Mouse (Mus musculus) ES-CJ7 (cell line): ENCODE data around the gene Gm7697.
"Not testable (repeated sequence)": the region's sequence is repeated elsewhere in the genome, so short reads cannot be mapped to it uniquely, and the experiment has no call there.

Source experiments
- DNase-seq: peaks from one replicate; pipeline ENCODE4 v3.0.0; 2011; ENCODE audit warnings: low read depth, low spot score

The Gm7697 gene

GRCm38 (mm10) chr8:69522876-69523275 is at the start of gene Gm7697:
TSS of gene Gm7697 (minus strand) at chr8:69522976.
- not testable (repeated sequence) for DNase-seq

- DNase-seq, result not testable (repeated sequence)
Measured at GRCm38 (mm10) chr8:69551249-69551648, 28.5 kb upstream of the Gm7697 start.

- peak; percentile 69 for DNase-seq
Measured at GRCm38 (mm10) chr8:69549556-69549955, 26.8 kb upstream of the Gm7697 start.

GRCm38 (mm10) chr8:69548114-69548513 is 25.3 kb upstream of the Gm7697 start:
- not testable (repeated sequence) for DNase-seq

GRCm38 (mm10) chr8:69547208-69547607 is 24.4 kb upstream of the Gm7697 start:
- peak; percentile 67 for DNase-seq

GRCm38 (mm10) chr8:69545020-69545419 is 22.2 kb upstream of the Gm7697 start:
- not testable (repeated sequence) for DNase-seq

- not testable (repeated sequence) for DNase-seq
Measured at GRCm38 (mm10) chr8:69544511-69544910, 21.7 kb upstream of the Gm7697 start.

GRCm38 (mm10) chr8:69543984-69544383 is 21.2 kb upstream of the Gm7697 start:
- DNase-seq, result not testable (repeated sequence)

- not testable (repeated sequence) for DNase-seq
Measured at GRCm38 (mm10) chr8:69540764-69541163, 18.0 kb upstream of the Gm7697 start.

GRCm38 (mm10) chr8:69540331-69540730 is 17.6 kb upstream of the Gm7697 start:
- DNase-seq, result not testable (repeated sequence)

GRCm38 (mm10) chr8:69474946-69475345 is 47.8 kb downstream of the Gm7697 start:
- DNase-seq, result not testable (repeated sequence)

- DNase-seq, result not testable (repeated sequence)
Measured at GRCm38 (mm10) chr8:69453465-69453864, 69.3 kb downstream of the Gm7697 start, which contains the start of gene Gm9495. TSS of gene Gm9495 (minus strand) at chr8:69453565.
